Mouse (Mus musculus) heart, embryonic 14.5 days (tissue): ENCODE measurements around the gene 2010111I01Rik. TPM values are rescaled to one million over a fixed set of nuclear protein-coding genes. Genes with fewer than 3 reads are reported as not detected.

Source experiments
- ATAC-seq: fragments of 200-750 bp; cut with Nextera tagmentation; 2 replicates; pipeline ENCODE4 v1.8.0; 2017; ENCODE audit warnings: low read depth, moderate TSS enrichment; ENCODE audit not compliant: insufficient number of reproducible peaks, insufficient read depth, low FRiP score
- H3K27ac ChIP-seq, 2 experiments: fragments of 200-500 bp in 1 of 2; fragments of 300-500 bp in 1 of 2; sonication (generic) in 1 of 2; replicated peaks in 1 of 2; 2 replicates each; pipeline ENCODE4 v1.5.1; 2012 to 2014; ENCODE audit warnings: low read depth in 2 of 2, low read length in 2 of 2, control low read depth in 1 of 2, mild to moderate bottlenecking in 1 of 2, mixed read lengths in 1 of 2; ENCODE audit not compliant: control insufficient read depth in 1 of 2, insufficient read depth in 1 of 2
- H3K27me3 ChIP-seq: fragments of 300-500 bp; sonication (generic); 2 replicates; pipeline ENCODE4 v1.6.1; 2014; ENCODE audit warnings: mild to moderate bottlenecking, low read length, control low read depth; ENCODE audit not compliant: control insufficient read depth, insufficient read depth
- H3K36me3 ChIP-seq: fragments of 300-500 bp; sonication (generic); 2 replicates; pipeline ENCODE4 v1.6.1; 2014; ENCODE audit warnings: mild to moderate bottlenecking, control low read depth, low read length, mixed read lengths; ENCODE audit not compliant: control insufficient read depth, insufficient read depth
- H3K4me1 ChIP-seq, 2 experiments: fragments of 200-500 bp in 1 of 2; fragments of 300-500 bp in 1 of 2; sonication (generic) in 1 of 2; 2 replicates each; pipeline ENCODE4 v1.6.1; 2012 to 2014; ENCODE audit warnings: low read length in 2 of 2, control low read depth in 1 of 2, mixed read lengths in 1 of 2; ENCODE audit not compliant: control insufficient read depth in 2 of 2, insufficient read depth in 2 of 2
- H3K4me2 ChIP-seq: fragments of 300-500 bp; sonication (generic); 2 replicates; pipeline ENCODE4 v1.6.1; 2014; ENCODE audit warnings: mild to moderate bottlenecking, low read length
- H3K4me3 ChIP-seq, 2 experiments: fragments of 200-500 bp in 1 of 2; fragments of 300-500 bp in 1 of 2; sonication (generic) in 1 of 2; 2 replicates each; pipeline ENCODE4 v1.5.1; 2012 to 2014; ENCODE audit warnings: low read length in 2 of 2, mild to moderate bottlenecking in 2 of 2, control low read depth in 1 of 2, low read depth in 1 of 2, moderate library complexity in 1 of 2; ENCODE audit not compliant: control insufficient read depth in 1 of 2, insufficient read depth in 1 of 2
- H3K9ac ChIP-seq: fragments of 300-500 bp; sonication (generic); 2 replicates; pipeline ENCODE4 v1.6.1; 2014; ENCODE audit warnings: mild to moderate bottlenecking, low read length
- H3K9me3 ChIP-seq: fragments of 300-500 bp; sonication (generic); 2 replicates; pipeline ENCODE4 v1.6.1; 2016; ENCODE audit warnings: low read length, control low read depth; ENCODE audit not compliant: control insufficient read depth
- WGBS: fragments of 180-500 bp; shearing (Covaris S2); extraction: QIAGEN DNeasy Blood & Tissue Kit; methylation state at CpG from one replicate; pipeline ENCODE4 v1.1.7; 2014; 5-methylcytosine and 5-hydroxymethylcytosine counted together
- polyA plus RNA-seq: library from polyadenylated mRNA; unstranded; fragments of >200 nt; fragmentation: Nextera tagmentation; extraction: Ambion mirVana; gene quantifications from 2 replicates; pipeline ENCODE4 v1.2.1, GENCODE M21; 2014

Gene 2010111I01Rik
- polyA plus RNA-seq, 1 experiment from 2014 or later: 69.5 TPM

DNA sequence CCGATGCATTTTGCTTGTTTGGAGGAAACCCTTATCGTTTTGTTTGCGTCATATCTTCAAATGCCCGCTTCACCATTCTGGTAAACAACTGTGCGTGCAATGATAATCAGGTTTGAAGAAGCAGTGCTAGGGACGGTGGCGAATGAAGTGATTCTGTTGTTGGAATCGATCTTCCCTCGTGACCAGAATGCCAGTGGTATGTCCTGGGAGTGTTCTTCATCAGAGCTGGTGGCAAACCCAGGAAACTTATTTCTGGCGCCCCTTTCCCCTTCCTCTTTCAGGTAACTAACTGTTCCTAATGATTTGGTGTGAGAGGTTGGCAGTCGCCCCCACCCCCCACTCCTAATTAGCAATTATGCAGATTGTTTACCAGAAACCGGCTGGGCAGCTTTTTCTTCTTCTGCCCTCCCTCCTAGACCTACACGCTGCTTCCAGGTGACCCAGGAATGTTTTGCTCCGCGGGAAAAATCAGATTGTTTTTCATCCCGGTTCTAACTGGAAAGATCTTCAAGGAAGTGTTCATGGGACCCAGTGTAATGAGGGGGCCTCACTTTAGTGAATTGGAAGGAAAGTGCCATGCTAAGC lies 307.4 kb downstream of the 2010111I01Rik start:
- peaks cover 27 to 51% of the 10 kb centered on the region in 2 experiments for H3K4me1 ChIP-seq
- ATAC-seq: no peak
- 11% methylated on average over 16 of the region's 16 CpGs for WGBS

GRCm38 (mm10) chr13:63272602-63273229 lies 308.0 kb downstream of the 2010111I01Rik start:
- peak overlapping the region; percentile 48 to 54 for H3K4me3 ChIP-seq
- peaks cover 4% of the 10 kb centered on the region; the same call in 1 of the 2 replicates for H3K36me3 ChIP-seq
- no peaks in the 10 kb centered on the region for H3K27me3 ChIP-seq
- peak overlapping the region; percentile 67 for H3K4me2 ChIP-seq
- H3K4me1 ChIP-seq: peaks cover 30 to 57% of the 10 kb centered on the region in 2 experiments
- ATAC-seq: peak; percentile 75
- H3K9ac ChIP-seq: peak overlapping the region; percentile 71
- H3K27ac ChIP-seq: peak overlapping the region; percentile 61 to 85
- no peaks in the 10 kb centered on the region for H3K9me3 ChIP-seq
- WGBS: 3% methylated on average over 27 of the region's 27 CpGs

More for the DNA sequence above, 307.4 kb downstream of the 2010111I01Rik start:
- Histone ChIP-seq H3K9me3 (no peaks in the 10 kb centered on the region), H3K9ac (peak overlapping the region; percentile 71), H3K36me3 (peaks cover 7% of the 10 kb centered on the region; the same call in 1 of the 2 replicates), H3K27ac (peak overlapping the region in 1 of 2 experiments; percentile 85; a peak in 2 of 4 replicates), H3K4me2 (peak overlapping the region; percentile 67), H3K27me3 (no peaks in the 10 kb centered on the region), H3K4me3 (peak overlapping the region; percentile 48 to 54)

DNA sequence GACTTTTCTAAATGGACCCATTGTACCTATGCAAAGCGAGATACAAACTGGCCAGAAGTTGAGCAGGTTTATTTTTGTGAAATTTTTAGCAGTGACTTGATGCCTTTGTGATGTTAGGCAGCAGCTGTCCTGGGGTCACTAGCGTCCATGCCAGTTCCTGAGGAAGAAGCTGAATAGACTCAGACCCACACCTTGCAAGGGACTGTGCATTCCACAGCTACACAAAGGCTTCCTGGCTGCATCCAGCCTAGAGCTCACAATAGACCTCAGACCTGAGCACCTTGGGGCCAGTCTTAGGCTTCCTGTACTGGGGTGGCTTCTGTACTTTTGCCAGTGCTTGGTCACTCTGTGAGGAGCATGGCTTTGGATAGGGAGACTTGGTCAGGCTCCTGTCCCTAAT lies 309.2 kb downstream of the 2010111I01Rik start:
- Histone ChIP-seq H3K4me1 (peaks cover 39 to 61% of the 10 kb centered on the region in 2 experiments), H3K4me3 (no peak overlapping the region; a peak in 1 of 4 replicates), H3K4me2 (peak overlapping the region; percentile 67), H3K9me3 (no peaks in the 10 kb centered on the region), H3K27me3 (no peaks in the 10 kb centered on the region), H3K9ac (0 out of 2 replicates have a peak overlapping the region, but pooled peaks have one; percentile 36), H3K27ac (no peak overlapping the region), H3K36me3 (0 out of 2 replicates have a peak, but pooled peaks cover 3% of the 10 kb centered on the region)
- ATAC-seq: no peak
- 46% methylated on average over 2 of the region's 2 CpGs for WGBS

DNA sequence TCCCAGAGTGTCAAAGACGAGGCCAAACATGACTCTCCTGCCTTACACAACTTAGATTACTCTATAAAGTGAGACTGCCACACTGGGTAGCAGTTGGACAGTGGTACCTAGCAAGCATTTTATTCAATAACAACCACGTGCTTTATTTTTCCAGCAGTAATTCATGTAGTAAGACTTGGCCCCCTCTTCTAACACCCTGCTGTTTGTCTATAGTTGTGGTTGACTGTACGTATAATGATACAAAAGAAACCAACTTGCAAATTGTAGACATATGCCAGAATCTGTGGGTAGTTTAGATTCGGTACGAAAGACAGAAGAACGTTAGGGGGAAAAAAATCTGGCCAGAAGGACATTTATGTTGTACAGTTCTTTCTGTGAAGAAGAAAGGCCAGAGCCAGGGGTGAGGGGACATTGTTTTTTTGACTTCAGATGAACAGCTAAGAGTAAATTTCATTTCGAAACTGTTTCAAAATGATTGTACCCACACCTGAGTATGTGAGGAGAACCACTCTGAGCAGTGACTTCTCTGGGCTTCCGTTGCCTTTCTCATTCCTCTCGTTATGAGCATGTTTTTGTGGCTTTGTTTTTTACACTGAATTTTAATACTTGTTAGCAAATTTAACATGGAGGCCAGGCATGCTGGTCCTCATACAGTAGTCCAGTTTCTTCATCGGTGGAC lies 309.9 kb downstream of the 2010111I01Rik start:
- 86% methylated on average over 10 of the region's 10 CpGs for WGBS
- ATAC-seq: no peak
- Histone ChIP-seq H3K27me3 (no peaks in the 10 kb centered on the region), H3K9ac (no peak overlapping the region), H3K27ac (no peak overlapping the region), H3K36me3 (0 out of 2 replicates have a peak, but pooled peaks cover 3% of the 10 kb centered on the region), H3K4me1 (peaks cover 39 to 66% of the 10 kb centered on the region in 2 experiments), H3K9me3 (no peaks in the 10 kb centered on the region), H3K4me3 (no peak overlapping the region), H3K4me2 (no peak overlapping the region)

DNA sequence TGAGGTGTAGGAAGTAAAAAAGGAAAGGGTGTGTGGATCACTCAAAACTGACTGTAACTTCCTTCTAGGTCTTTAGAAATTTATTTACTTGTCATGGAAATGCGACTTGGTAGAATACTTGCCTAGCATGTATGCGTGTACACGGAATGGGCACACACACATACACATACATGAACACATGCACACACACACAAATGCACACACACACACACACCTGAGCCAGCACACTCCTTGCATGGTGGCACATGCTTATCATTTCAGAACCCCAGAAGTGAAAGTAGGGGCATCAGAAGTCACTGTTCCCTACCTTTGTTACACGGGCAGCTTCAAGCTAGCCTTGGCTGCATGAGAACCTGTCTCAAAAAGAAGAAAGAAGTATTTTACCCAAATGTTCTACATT lies 311.7 kb downstream of the 2010111I01Rik start:
- no peak overlapping the region for H3K4me2 ChIP-seq

GRCm38 (mm10) chr13:63277316-63277715 lies 312.6 kb downstream of the 2010111I01Rik start:
- Histone ChIP-seq H3K9me3 (no peaks in the 10 kb centered on the region), H3K27ac (peak overlapping the region; percentile 14 to 81; a peak in 3 of 4 replicates), H3K36me3 (peaks cover 9% of the 10 kb centered on the region), H3K4me1 (peaks cover 35 to 73% of the 10 kb centered on the region in 2 experiments), H3K27me3 (no peaks in the 10 kb centered on the region), H3K4me2 (peak overlapping the region; percentile 45), H3K4me3 (no peak overlapping the region), H3K9ac (no peak overlapping the region)
- ATAC-seq: no peak
- 55% methylated on average over 5 of the region's 5 CpGs for WGBS

More for the DNA sequence above, 311.7 kb downstream of the 2010111I01Rik start:
- Histone ChIP-seq H3K9me3 (no peaks in the 10 kb centered on the region), H3K4me1 (peaks cover 37 to 77% of the 10 kb centered on the region in 2 experiments), H3K4me3 (no peak overlapping the region), H3K27me3 (no peaks in the 10 kb centered on the region), H3K36me3 (no peaks in the 10 kb centered on the region), H3K9ac (no peak overlapping the region), H3K27ac (no peak overlapping the region)
- no peak for ATAC-seq
- 91% methylated on average over 4 of the region's 4 CpGs for WGBS

- no peak for ATAC-seq
- Histone ChIP-seq H3K27me3 (no peaks in the 10 kb centered on the region), H3K36me3 (peaks cover 18% of the 10 kb centered on the region), H3K4me2 (peak overlapping the region; percentile 45), H3K4me1 (peaks cover 31 to 71% of the 10 kb centered on the region in 2 experiments), H3K4me3 (no peak overlapping the region), H3K9me3 (no peaks in the 10 kb centered on the region), H3K27ac (peak overlapping the region; percentile 74 to 81), H3K9ac (peak overlapping the region; percentile 46)
- WGBS: 21% methylated on average over 5 of the region's 5 CpGs
Measured at GRCm38 (mm10) chr13:63278141-63278631, 313.5 kb downstream of the 2010111I01Rik start.
